Mouse (Mus musculus) lung, postnatal 36 days (tissue): Measurements from ENCODE around the gene Asrgl1.
A peak's percentile ranks its signal among the peaks of the same experiment; 100 is the strongest.
"Not testable (repeated sequence)": the region's sequence is repeated elsewhere in the genome, so short reads cannot be mapped to it uniquely, and the experiment has no call there.

Source experiments
- DNase-seq: peaks from one replicate; pipeline ENCODE4 v3.0.0; 2022; ENCODE audit warnings: mixed read lengths

The Asrgl1 gene

GRCm38 (mm10) chr19:9103986-9104385 lies 31.4 kb downstream of the Asrgl1 start:
- DNase-seq, result no peak

GRCm38 (mm10) chr19:9101062-9101457 lies 34.4 kb downstream of the Asrgl1 start:
- no peak for DNase-seq

GRCm38 (mm10) chr19:9100297-9101061 lies 35.0 kb downstream of the Asrgl1 start:
- DNase-seq, result no peak

GRCm38 (mm10) chr19:9099751-9100150 lies 35.7 kb downstream of the Asrgl1 start:
- DNase-seq, result no peak

- no peak for DNase-seq
These were observed 38.0 kb downstream of the Asrgl1 start for GRCm38 (mm10) chr19:9097441-9097840.

- no peak for DNase-seq
These were observed 40.3 kb downstream of the Asrgl1 start for GRCm38 (mm10) chr19:9095111-9095510.

- DNase-seq, result no peak
These were observed 44.7 kb downstream of the Asrgl1 start for GRCm38 (mm10) chr19:9090709-9091108.

GRCm38 (mm10) chr19:9090191-9090590 lies 45.2 kb downstream of the Asrgl1 start:
- peak; percentile 59 for DNase-seq

GRCm38 (mm10) chr19:9087821-9088220 lies 47.6 kb downstream of the Asrgl1 start, which contains the start of gene Scgb1a1:
Scgb1a1 (minus strand) TSS chr19:9087958.
- DNase-seq, result peak; percentile 66

- DNase-seq, result not testable (repeated sequence)
These were observed 51.5 kb downstream of the Asrgl1 start for GRCm38 (mm10) chr19:9083892-9084291.

GRCm38 (mm10) chr19:9083010-9083355 lies 52.5 kb downstream of the Asrgl1 start:
- DNase-seq, result no peak

GRCm38 (mm10) chr19:9082191-9083009 lies 53.0 kb downstream of the Asrgl1 start:
- peak; percentile 94 for DNase-seq

- peak; percentile 77 for DNase-seq
These were observed 53.9 kb downstream of the Asrgl1 start for GRCm38 (mm10) chr19:9081311-9082190.

GRCm38 (mm10) chr19:9079916-9080315 lies 55.5 kb downstream of the Asrgl1 start:
- no peak for DNase-seq

GRCm38 (mm10) chr19:9076982-9077660 lies 58.3 kb downstream of the Asrgl1 start:
- DNase-seq, result no peak

- DNase-seq, result no peak
These were observed 59.4 kb downstream of the Asrgl1 start for GRCm38 (mm10) chr19:9076035-9076434.

- no peak for DNase-seq
These were observed 59.9 kb downstream of the Asrgl1 start for GRCm38 (mm10) chr19:9075558-9075957.

- DNase-seq, result no peak
These were observed 61.0 kb downstream of the Asrgl1 start for GRCm38 (mm10) chr19:9074424-9074823.

- DNase-seq, result peak; percentile 48
These were observed 61.5 kb downstream of the Asrgl1 start for GRCm38 (mm10) chr19:9073776-9074411.

- DNase-seq, result no peak
These were observed 63.3 kb downstream of the Asrgl1 start for GRCm38 (mm10) chr19:9072157-9072530.

- DNase-seq, result peak; percentile 93
These were observed 63.8 kb downstream of the Asrgl1 start for GRCm38 (mm10) chr19:9071456-9072156.
